Mouse (Mus musculus): ENCODE measurements at regions not wholly inside any gene's neighbourhood (a gene's known extent, or its start where the extent isn't known, plus 50 kb on each side); places are given as distances from the start of the nearest gene placed in this dataset.

- TF ChIP-seq CTCF (IDR thresholded peaks at IDR 0.05; ENCODE audit: low read depth) (no peak), EP300 (optimal IDR thresholded peaks at IDR 0.05) (no peak)
These were observed 280.9 kb upstream of the Tmem229a start for GRCm38 (mm10) chr6:25237021-25237420.
